Mouse (Mus musculus) forebrain, embryonic 16.5 days (tissue): ENCODE measurements around the gene Atg16l2. TPM values are rescaled to one million over a fixed set of nuclear protein-coding genes. Genes with fewer than 3 reads are reported as not detected.
A peak's percentile ranks its signal among the peaks of the same experiment; 100 is the strongest.

Experiments
- ATAC-seq: fragments of 200-750 bp; cut with Nextera tagmentation; 2 replicates; pipeline ENCODE4 v1.8.0; 2017; ENCODE audit warnings: mild to moderate bottlenecking, moderate library complexity
- H3K27ac ChIP-seq: fragments of 300-500 bp; sonication (generic); 2 replicates; pipeline ENCODE4 v1.5.1; 2014; ENCODE audit warnings: low read length, control low read depth
- H3K27me3 ChIP-seq: fragments of 300-500 bp; sonication (generic); replicated peaks from 2 replicates; pipeline ENCODE4 v1.6.1; 2014; ENCODE audit warnings: low read length; ENCODE audit not compliant: control insufficient read depth, insufficient read depth
- H3K36me3 ChIP-seq: fragments of 300-500 bp; sonication (generic); 2 replicates; pipeline ENCODE4 v1.6.1; 2014; ENCODE audit not compliant: control insufficient read depth, insufficient read depth
- H3K4me1 ChIP-seq: fragments of 300-500 bp; sonication (generic); replicated peaks from 2 replicates; pipeline ENCODE4 v1.6.1; 2014; ENCODE audit warnings: low read length; ENCODE audit not compliant: control insufficient read depth, insufficient read depth
- H3K4me2 ChIP-seq: fragments of 300-500 bp; sonication (generic); 2 replicates; pipeline ENCODE4 v1.6.1; 2014; ENCODE audit warnings: mild to moderate bottlenecking, low read length, control low read depth
- H3K4me3 ChIP-seq: fragments of 300-500 bp; sonication (generic); replicated peaks from 2 replicates; pipeline ENCODE4 v1.5.1; 2014; ENCODE audit warnings: mild to moderate bottlenecking, low read length, control low read depth
- H3K9ac ChIP-seq: fragments of 300-500 bp; sonication (generic); replicated peaks from 2 replicates; pipeline ENCODE4 v1.6.1; 2014; ENCODE audit warnings: low read depth, low read length, control low read depth
- H3K9me3 ChIP-seq: fragments of 300-500 bp; sonication (generic); 2 replicates; pipeline ENCODE4 v1.6.1; 2016; ENCODE audit warnings: low read length; ENCODE audit not compliant: control insufficient read depth
- WGBS: fragments of 180-500 bp; shearing (Covaris S2); extraction: QIAGEN DNeasy Blood & Tissue Kit; methylation state at CpG from one replicate; pipeline ENCODE4 v1.1.7; 2014; 5-methylcytosine and 5-hydroxymethylcytosine counted together
- polyA plus RNA-seq: library from polyadenylated mRNA; unstranded; fragments of >200 nt; fragmentation: Nextera tagmentation; extraction: Ambion mirVana; gene quantifications from 2 replicates; pipeline ENCODE4 v1.2.1, GENCODE M21; 2015

Atg16l2 gene
- polyA plus RNA-seq, 1 experiment from 2014 or later: 28.7 TPM

GRCm38 (mm10) chr7:101298375-101298774, 3.7 kb downstream of the Atg16l2 start:
- H3K36me3 ChIP-seq: no peaks in the 10 kb centered on the region

GRCm38 (mm10) chr7:101297023-101297405, 5.0 kb downstream of the Atg16l2 start:
- ATAC-seq: no peak
- Histone ChIP-seq H3K9ac (peak overlapping the region; percentile 63), H3K27ac (peak overlapping the region; percentile 70), H3K36me3 (no peaks in the 10 kb centered on the region), H3K9me3 (no peaks in the 10 kb centered on the region), H3K4me1 (peaks cover 16% of the 10 kb centered on the region), H3K27me3 (0 out of 2 replicates have a peak, but pooled peaks cover 2% of the 10 kb centered on the region), H3K4me3 (peak overlapping the region; percentile 41), H3K4me2 (peak overlapping the region; percentile 58)
- WGBS: 19% methylated on average over 8 of the region's 8 CpGs

More at GRCm38 (mm10) chr7:101298375-101298774, 3.7 kb downstream of the Atg16l2 start:
- no peak for ATAC-seq
- Histone ChIP-seq H3K9me3 (no peaks in the 10 kb centered on the region), H3K4me3 (no peak overlapping the region), H3K4me1 (peaks cover 19% of the 10 kb centered on the region), H3K4me2 (no peak overlapping the region), H3K9ac (no peak overlapping the region), H3K27ac (no peak overlapping the region), H3K27me3 (0 out of 2 replicates have a peak, but pooled peaks cover 2% of the 10 kb centered on the region)
- WGBS: 92% methylated on average over 3 of the region's 3 CpGs

- WGBS: 10% methylated on average over 35 of the region's 35 CpGs
These were observed 5.6 kb downstream of the Atg16l2 start for GRCm38 (mm10) chr7:101296252-101297022.

GRCm38 (mm10) chr7:101295438-101295837, 6.6 kb downstream of the Atg16l2 start:
- Histone ChIP-seq H3K4me2 (no peak overlapping the region), H3K4me1 (peaks cover 10% of the 10 kb centered on the region), H3K9ac (no peak overlapping the region), H3K9me3 (no peaks in the 10 kb centered on the region), H3K27me3 (no peaks in the 10 kb centered on the region), H3K36me3 (no peaks in the 10 kb centered on the region), H3K4me3 (no peak overlapping the region), H3K27ac (no peak overlapping the region)
- no peak for ATAC-seq
- 50% methylated on average over 1 of the region's 1 CpGs for WGBS

More at GRCm38 (mm10) chr7:101296252-101297022, 5.6 kb downstream of the Atg16l2 start:
- H3K4me1 ChIP-seq: peaks cover 16% of the 10 kb centered on the region
- ATAC-seq: peak; percentile 95
- peak overlapping the region; percentile 63 for H3K9ac ChIP-seq
- peak overlapping the region; percentile 58 for H3K4me2 ChIP-seq
- H3K27me3 ChIP-seq: 0 out of 2 replicates have a peak, but pooled peaks cover 2% of the 10 kb centered on the region
- H3K27ac ChIP-seq: peak overlapping the region; percentile 70
- no peaks in the 10 kb centered on the region for H3K9me3 ChIP-seq
- H3K36me3 ChIP-seq: no peaks in the 10 kb centered on the region
- peak overlapping the region; percentile 41 for H3K4me3 ChIP-seq

GRCm38 (mm10) chr7:101293611-101294010, 8.4 kb downstream of the Atg16l2 start:
- no peak overlapping the region for H3K4me3 ChIP-seq
- H3K9ac ChIP-seq: no peak overlapping the region
- H3K36me3 ChIP-seq: no peaks in the 10 kb centered on the region
- no peak overlapping the region for H3K4me2 ChIP-seq
- no peak for ATAC-seq
- H3K4me1 ChIP-seq: peaks cover 10% of the 10 kb centered on the region
- H3K27ac ChIP-seq: no peak overlapping the region
- 54% methylated on average over 4 of the region's 4 CpGs for WGBS
- H3K9me3 ChIP-seq: no peaks in the 10 kb centered on the region
- no peaks in the 10 kb centered on the region for H3K27me3 ChIP-seq

- no peak overlapping the region for H3K4me2 ChIP-seq
- H3K27ac ChIP-seq: no peak overlapping the region
- peaks cover 10% of the 10 kb centered on the region for H3K4me1 ChIP-seq
- 68% methylated on average over 4 of the region's 4 CpGs for WGBS
- no peak for ATAC-seq
- H3K36me3 ChIP-seq: no peaks in the 10 kb centered on the region
- no peak overlapping the region for H3K4me3 ChIP-seq
- no peaks in the 10 kb centered on the region for H3K27me3 ChIP-seq
- no peak overlapping the region for H3K9ac ChIP-seq
- H3K9me3 ChIP-seq: no peaks in the 10 kb centered on the region
These were observed 8.9 kb downstream of the Atg16l2 start for GRCm38 (mm10) chr7:101293138-101293537.

- ATAC-seq: no peak
- no peaks in the 10 kb centered on the region for H3K27me3 ChIP-seq
- no peak overlapping the region for H3K4me2 ChIP-seq
- H3K9me3 ChIP-seq: no peaks in the 10 kb centered on the region
- peaks cover 10% of the 10 kb centered on the region for H3K4me1 ChIP-seq
- no peak overlapping the region for H3K27ac ChIP-seq
- H3K36me3 ChIP-seq: no peaks in the 10 kb centered on the region
- no peak overlapping the region for H3K9ac ChIP-seq
- no peak overlapping the region for H3K4me3 ChIP-seq
- 87% methylated on average over 1 of the region's 1 CpGs for WGBS
These were observed 9.4 kb downstream of the Atg16l2 start for GRCm38 (mm10) chr7:101292696-101293095.

- no peaks in the 10 kb centered on the region for H3K9me3 ChIP-seq
- H3K9ac ChIP-seq: no peak overlapping the region
- no peaks in the 10 kb centered on the region for H3K27me3 ChIP-seq
- ATAC-seq: no peak
- no peak overlapping the region for H3K4me3 ChIP-seq
- H3K4me2 ChIP-seq: no peak overlapping the region
- WGBS: 69% methylated on average over 3 of the region's 4 CpGs
- H3K36me3 ChIP-seq: no peaks in the 10 kb centered on the region
- no peak overlapping the region for H3K27ac ChIP-seq
- peaks cover 8% of the 10 kb centered on the region for H3K4me1 ChIP-seq
These were observed 10.0 kb downstream of the Atg16l2 start for GRCm38 (mm10) chr7:101292086-101292485.

- peaks cover 5% of the 10 kb centered on the region; the same call in 1 of the 2 replicates for H3K4me1 ChIP-seq
- no peak overlapping the region for H3K4me2 ChIP-seq
- H3K4me3 ChIP-seq: no peak overlapping the region
- H3K27ac ChIP-seq: no peak overlapping the region
- no peak for ATAC-seq
- H3K9me3 ChIP-seq: no peaks in the 10 kb centered on the region
- H3K9ac ChIP-seq: no peak overlapping the region
- H3K27me3 ChIP-seq: no peaks in the 10 kb centered on the region
- no peaks in the 10 kb centered on the region for H3K36me3 ChIP-seq
- 95% methylated on average over 8 of the region's 8 CpGs for WGBS
These were observed 10.4 kb downstream of the Atg16l2 start for GRCm38 (mm10) chr7:101291641-101292040.
